Mouse (Mus musculus) c-Kit-positive CD71-negative TER-119-negative erythroid progenitor cells, embryonic 14.5 days (primary cell): ENCODE data around the gene Lgi4.

Experiments
- DNase-seq: peaks from one replicate; pipeline ENCODE4 v3.0.0-alpha.2; 2013; ENCODE audit warnings: low read depth

The Lgi4 gene

DNA sequence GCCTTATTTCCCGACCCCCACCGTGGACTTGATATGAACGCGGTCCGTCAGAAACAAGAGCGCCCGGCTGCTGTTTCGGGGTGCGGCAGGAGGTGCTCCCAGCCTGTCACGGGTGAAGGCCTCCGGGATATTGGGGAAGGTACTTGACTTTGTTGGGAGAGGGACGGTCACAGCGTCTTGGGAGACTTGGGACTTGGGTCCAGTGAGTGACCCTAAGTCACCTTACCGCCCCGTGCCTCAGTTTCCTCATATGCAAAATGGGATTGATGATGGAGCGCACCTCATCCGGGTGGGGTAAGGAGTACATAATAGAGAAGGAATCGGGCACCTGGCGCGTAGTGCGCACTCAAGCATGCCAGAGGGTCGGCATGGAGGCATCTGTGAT lies 6.9 kb upstream of the Lgi4 start:
- no peak for DNase-seq

DNA sequence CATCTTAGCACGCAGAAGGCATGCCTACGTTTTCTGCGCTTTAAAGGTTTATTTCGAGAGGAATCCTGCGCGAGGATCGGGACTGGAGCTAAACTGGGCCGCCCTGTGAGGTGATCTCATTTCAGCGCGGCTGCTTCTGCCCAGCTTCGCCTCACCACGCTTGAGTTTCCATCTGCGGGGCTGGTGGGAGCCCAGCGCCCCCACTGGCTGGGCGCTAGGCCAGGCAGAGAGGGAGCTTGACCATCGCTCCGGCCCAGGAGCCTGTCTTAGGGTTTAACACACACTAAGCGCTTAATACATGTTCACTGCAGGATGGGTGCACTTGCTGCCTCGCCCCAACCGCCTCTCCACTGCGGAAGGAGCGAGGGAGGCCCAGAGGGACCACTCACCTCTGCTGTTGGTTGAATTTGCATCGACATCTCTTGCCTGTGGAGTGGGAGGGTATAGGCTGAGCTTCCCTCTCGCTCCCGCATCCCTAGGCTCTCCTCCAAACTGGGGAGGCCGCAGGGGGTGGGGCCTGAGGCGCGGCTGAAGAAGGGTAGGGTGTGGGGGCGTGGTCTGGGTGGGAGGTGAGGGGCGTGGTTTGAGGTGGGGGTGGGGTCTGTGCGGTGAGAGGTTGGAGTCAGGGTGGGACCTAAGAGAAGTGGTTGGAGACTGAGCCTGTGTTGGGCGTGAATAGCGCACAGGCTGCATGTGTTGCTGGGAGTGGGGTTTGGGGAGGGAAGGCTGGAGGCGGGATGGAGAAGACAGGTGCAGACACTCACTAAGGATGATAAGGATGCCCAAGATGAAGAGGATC lies 6.3 kb upstream of the Lgi4 start:
- no peak for DNase-seq

DNA sequence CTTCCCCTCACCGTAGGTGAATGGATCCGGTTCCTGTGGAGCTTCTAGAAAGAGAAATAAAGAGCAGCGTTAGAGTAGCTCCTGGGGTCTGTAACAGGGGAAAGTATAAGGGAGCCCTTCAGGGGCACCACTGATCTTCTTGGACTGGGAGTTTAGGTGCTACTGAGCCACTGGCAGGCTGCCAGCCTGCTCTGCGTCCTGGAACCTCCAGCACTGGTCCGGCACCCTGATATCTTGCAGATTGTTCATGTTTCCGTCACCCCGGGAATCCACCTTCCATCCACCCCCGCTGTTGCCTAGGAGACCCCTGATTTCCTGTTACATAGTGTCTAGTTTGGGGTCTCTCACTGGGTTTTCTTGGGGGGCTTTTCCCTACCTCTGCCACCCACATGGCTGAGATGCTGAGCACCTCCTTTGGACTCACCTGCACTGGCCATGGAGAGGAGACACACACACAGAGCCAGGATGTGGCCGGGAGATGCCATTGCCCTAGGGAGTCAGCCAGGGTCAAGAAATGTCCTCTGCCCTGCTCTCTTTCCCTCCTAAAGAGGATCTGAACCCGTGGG lies 5.2 kb upstream of the Lgi4 start:
- DNase-seq: no peak

DNA sequence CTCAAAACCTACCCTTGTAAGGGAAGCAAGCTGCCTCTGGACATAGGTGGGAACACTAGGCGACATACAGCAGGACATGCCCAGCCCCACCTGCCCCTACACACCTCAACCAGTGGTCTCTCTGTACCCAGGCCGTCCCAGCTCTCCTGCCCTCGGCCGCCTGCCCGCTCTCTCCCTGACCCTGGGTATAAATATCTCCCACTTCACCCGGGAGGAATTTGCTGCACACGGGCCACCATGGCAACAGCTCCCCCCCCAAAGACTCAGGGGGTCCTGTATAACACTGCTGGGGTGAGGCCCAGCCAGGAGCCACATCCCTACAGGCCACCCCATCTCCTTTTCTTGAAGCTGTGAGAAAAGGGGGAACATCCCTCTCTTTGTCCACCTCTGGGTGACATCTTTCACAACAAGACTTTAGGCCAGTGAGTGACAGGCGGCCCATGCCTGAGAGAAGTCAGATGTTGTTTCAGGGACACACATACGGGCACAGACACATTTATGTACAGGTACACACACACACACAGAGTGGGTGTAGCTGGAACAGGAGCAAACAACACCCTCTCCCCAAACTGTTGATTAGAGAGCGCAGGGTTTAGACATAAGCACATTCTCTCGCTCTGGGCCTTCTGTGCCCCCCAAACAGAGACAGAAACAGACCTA lies 4.4 kb upstream of the Lgi4 start:
- DNase-seq: no peak

DNA sequence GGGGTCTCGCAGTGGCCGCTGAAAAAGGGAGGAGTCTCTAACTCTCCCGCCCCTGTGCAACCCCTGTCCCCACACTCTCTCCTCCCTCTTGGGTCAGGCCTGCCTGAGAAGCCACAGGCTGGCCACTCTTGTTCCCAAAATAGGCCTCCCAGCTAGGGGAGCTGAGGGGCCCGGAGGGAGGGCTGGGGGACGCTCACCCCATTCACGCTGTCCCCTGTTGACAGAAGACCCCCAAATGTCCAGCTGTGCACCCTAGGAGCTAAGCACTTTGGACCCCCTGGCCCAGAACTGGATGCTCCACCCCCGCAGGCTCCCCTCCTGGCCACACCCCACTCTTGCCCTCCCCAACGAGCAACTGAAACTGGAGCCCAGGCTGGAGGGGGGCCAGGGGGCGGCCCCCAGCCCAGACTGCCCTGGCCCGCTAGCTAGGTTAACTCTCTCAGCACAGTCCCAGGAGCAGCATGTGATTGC lies 3.8 kb upstream of the Lgi4 start:
- DNase-seq: no peak

DNA sequence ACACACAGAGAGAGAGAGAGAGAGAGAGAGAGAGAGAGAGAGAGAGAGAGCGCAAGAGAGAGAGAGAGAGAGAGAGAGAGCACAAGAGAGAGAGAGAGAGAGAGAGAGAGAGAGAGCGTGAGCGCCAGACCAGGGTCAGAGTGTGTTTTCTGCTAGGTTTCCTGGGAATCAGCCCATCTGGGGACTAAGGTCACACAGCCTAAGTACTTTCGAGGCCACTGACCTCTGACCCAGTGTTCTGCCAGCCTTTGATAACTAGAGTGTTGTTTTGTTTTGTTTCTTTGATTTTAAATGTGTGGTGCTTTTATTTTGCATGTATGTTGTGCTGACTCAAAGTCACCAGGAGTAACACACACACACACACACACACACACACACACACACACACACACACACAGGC lies 3.3 kb upstream of the Lgi4 start:
- DNase-seq: no peak

DNA sequence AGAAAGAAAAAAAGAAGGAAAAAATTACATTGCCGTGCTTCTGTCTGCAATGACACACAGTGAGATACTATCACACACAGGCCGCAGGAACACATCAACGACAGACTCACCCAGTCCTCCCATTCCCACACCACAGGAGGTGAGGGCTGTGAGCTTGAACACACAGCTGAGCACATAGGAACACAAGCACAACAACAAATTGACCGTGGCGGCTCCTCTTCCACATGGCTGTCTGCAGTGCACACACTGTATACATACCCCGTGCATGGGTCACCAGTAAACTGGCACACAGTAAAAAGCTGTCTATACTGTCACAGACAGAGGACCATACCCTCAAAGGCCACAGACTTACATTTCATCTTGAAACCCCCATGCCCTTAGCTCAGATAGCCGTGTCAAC lies 2.7 kb upstream of the Lgi4 start:
- no peak for DNase-seq

DNA sequence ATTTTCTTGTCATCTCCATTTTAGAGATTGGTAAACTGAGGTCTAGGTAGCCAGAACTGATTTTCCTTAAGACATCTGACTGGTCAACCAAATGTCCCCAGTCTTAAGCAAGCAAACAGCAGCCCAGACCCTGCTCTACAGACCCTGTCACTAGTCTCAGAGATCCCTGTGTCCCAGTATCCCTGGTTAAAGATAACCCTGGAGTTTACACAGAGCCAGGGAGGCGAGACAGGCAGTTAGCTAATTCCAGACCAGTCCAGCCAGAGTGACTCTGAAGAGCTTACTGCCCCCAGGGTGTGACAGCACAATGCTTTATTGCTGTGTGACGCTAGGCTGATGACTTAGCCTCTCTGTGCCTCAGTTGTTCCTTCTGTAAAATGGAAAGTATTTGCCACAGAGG lies 2.1 kb upstream of the Lgi4 start, which contains the start of gene Fxyd1:
TSS of gene Fxyd1 (minus strand) at position 129 of the 400 bp plus-strand sequence.
- no peak for DNase-seq

DNA sequence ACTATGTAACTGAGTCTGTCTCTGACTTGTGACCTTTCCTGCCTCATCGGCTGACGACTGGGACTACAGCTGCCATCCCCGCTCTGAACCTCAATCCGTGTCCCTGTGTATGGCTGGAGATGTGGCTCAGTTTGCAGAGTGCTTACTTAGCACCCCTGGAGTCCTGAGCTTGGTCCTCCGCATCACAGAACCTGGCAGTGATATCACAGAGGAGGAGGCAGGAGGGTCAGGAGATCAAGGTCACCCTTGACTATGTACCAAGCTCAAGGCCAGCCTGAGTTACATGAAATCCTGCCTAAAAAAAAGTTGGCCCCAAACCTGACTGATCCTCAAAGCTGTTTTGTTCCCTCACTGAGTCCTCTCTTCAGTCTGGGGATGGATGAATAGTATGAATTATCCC lies 1.4 kb upstream of the Lgi4 start:
- no peak for DNase-seq

DNA sequence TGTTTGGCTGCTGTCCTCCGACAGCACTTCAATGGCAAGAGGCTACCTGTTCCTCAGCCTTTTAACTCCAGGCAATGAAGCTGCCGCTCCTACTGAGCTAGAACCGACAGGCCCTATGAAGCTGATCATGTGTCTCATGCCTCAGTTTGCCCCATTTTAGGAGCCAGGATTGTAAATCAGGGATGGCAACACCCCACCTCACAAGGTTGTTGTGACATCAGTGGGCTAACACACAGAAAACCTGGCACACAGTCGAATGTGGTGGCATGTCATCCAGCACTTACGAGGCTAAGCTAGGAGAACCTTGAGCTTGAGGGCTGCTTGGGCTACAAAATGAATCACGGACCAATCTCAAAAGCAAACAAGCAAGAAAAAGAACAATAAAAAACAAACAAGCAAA lies 931 bp upstream of the Lgi4 start:
- no peak for DNase-seq

DNA sequence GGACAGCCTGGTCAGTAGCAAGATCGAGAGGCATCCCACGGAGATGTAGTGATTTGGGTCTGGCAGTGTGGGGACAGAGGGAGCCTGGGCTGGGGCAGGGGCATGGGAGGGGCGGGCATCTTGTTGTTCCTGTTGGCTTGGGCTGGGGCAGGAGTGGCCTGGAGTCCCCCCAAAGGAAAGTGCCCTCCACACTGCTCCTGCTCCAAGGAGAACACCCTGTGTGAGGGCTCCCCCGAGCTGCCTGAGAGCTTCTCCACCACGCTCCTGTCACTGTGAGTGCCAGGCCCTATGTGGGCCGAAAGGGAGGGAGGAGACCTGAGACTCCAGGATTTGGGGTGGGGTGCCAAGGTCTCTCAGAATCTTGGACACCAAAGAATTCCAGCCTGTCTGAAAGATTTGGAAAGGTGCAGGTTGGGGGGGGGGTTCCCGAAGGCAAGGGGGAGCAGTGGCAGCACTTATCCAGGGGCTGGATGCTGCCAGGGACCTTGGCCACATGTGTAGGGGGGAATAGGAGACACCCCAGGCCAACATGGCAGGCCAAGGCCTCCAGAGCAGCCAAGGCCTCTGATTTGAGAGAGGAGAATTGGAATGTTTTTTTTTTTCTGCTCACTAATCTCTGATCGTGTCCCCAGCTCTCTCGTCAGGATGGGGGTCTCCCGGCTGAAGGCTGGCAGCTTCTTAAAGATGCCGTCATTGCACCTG lies 928 bp downstream of the Lgi4 start:
- no peak for DNase-seq

DNA sequence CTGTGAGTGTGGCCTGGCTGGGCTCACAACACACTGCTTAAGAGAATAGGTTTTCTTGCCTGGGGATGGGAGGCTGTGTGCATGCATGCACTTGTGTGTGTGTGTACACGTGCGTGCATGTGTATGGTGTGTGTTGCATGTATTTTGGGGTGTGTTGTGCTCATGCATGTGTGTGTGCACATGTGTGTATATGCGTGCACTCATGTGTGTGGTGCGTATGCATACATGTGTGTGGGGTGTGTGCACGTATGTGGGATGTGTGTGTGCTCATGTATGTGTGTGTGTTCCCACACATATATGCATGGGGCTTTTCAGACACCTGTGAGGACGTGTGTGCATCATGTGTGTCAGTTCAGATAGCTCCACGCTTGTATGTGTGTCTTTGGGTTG lies 1.5 kb downstream of the Lgi4 start:
- DNase-seq: no peak

DNA sequence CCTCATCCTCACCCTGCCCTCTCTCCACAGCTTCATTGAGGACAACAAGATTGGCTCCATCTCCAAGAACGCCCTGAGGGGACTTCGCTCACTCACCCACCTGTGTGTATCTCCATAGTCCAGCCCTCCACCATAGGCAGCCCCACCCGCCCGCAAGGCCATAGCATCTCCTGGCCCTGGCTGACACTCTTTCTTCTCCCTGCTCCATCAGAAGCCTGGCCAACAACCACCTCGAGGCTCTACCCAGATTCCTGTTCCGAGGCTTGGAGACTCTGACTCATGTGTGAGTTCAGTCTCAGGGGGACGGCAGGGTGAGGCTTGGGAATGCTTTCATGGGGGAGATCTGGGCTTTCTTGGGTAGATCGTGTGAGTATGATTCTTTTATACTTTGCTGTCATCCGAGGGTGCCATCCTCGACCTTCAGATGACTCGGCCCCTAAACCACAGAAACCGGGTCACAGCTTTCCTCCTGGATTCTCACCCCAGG lies 4.0 kb downstream of the Lgi4 start:
- no peak for DNase-seq

DNA sequence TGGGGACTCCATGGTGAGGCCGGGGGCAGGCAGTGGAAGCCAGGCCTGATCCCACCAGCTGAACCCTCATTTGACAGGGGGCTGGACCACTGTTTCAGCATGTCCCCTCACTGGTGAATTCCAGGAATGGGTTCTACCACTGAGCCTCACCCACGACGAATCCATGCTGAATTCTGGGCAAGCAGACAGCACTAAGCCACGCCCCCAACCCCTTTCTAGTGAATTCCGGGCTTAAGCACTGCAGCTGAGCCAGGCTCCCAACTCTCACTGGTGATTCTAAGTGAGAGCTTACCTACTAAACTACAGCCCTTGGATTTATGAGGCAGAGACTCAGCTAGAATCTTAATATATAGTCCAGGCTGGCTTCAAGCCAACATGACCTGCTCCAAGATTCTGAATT lies 8.7 kb downstream of the Lgi4 start:
- DNase-seq: no peak

DNA sequence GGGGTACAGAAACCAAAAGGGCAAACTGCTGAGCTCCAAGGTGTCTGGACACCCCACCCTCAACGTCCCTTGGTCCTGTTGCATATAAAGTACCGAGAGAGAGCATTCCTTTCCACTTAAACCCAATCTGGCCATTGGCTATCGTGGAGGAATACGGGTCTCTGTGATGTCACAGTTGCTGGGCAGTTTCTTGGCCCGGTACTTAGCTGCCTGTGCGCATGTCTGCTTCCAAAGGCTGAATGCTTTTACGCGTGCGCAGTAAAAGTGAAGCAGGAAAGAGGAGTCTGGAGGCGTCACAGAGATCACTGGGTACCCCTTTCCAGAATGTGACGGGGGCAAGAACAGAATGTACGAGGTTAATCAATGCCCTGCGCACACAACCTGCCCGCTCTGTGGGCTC lies 10.3 kb downstream of the Lgi4 start:
- no peak for DNase-seq

DNA sequence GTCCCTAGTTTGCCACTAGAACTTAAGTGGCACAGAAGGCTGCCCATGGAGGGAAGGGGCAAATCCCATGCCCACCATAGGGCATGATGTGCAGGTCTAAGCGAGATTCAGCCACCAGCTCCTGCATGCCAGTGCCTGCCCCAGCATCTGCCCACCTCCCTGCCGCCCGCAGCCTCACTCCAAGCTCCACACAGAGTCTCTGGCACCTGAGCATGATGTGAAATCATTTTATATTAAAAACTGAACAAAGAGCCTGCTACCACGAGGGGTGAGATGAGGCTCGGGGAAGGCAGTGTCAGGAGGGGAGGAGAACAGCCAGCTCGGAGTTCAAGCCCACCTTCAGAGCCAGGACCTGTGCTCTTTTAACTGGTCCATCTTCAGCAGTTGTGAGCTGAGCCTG lies 11.2 kb downstream of the Lgi4 start:
- DNase-seq: no peak

DNA sequence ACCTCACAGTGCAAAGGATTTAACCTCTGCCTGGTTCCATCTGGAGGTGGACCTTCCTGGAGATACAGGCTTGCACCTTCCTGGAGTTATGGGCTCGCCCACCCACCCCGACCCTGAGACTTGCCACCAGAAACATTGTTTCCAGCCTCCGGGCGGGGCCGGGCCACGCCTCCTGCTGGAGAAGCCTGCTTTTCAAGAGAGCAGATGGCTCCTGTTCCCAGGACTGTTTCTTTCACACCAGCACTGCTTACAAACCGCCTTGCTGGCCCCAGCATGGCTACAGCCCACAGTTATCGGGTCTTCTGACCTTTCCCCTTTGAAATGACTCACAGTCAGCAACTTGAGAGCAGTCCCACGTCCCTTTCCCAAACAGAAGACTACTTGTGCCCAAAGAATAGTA lies 13.2 kb downstream of the Lgi4 start:
- DNase-seq: no peak

DNA sequence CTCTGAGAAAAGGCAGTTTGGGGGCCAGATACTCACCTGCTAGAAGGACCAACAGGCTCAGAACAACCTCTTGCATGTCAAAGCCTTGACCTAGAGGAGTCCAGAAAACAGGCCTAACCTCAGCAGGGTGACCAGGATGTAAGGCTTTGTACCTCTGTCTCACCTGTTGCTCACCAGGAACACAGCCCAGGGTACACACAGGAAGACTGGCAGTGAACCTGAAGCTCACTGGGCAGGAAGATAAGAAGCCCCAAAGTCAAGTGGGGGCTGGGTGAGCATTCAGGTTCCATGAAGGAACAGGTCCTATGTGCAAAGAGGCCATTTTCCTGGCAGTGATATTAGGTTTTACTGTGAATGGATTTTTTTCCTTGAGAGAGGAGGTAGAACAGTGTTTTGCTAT lies 14.4 kb downstream of the Lgi4 start:
- DNase-seq: no peak

DNA sequence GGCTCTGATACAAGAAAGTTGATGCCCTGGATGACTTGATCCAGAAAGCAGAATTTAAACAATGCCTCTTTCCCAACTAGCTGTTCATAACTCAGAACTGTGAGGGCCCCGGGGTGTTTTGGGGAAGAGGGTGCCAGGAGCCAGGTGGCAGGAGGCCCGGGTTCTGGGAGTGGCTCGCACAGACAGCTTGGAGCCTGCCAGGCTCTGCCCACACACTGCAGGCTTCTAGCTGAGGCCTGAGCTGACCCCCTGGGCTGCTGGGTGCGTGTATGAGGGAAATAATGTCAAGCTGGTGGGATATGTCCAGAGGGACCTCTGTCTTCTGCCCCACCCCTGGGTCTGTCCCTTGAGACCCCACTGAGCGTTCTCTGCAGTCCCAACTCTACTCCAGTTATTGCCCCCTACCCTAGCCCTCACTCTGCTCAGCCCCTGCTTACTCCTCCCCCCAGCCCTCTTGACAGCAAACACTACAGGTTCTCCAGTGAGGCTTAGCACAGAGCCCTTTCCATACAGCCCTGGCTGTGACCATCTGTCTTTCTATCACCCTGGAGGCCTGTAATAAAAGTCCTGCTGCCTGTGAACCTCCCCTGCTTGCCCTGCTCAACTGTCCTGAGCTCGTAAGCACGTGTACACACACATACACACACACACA lies 15.0 kb downstream of the Lgi4 start:
- DNase-seq: no peak

DNA sequence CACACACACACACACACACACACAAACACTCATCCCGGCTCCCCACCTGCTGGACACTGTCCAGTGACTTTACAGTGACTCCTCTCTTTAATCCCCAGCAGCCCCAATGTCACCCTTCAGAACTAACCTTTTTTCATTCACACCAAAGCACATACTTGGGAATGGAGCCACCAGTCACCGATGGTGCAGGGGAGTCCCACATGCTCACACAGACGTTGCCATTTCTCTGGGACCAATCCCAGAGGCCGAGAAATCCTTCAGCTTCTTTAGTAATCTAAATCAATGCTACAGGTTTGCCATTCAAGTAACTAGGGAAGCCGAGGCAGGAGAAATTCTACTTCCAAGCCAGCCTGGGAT lies 15.5 kb downstream of the Lgi4 start:
- DNase-seq: no peak

DNA sequence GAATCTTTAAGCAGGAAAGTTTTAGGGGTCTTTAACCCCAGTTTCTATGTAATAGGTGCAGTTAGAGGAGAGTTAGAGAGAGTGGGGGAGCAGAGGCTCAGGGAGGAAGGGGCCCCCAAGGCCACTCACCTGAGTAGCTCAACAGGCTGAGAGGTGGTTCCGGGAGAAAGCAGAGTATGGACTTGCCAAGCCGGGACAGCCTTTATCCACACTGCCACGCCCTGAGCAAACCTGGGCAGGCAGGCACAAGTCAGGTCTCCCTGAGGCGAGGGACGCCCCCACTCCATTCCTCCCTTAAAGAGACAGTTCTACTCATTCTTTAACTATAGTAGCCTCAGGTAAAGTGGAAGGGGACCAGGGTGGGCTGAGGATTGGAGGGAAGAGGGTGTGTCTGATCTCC lies 17.4 kb downstream of the Lgi4 start, which contains the start of gene Fxyd3:
TSS of gene Fxyd3 (minus strand) at position 213 of the 400 bp plus-strand sequence.
- DNase-seq: no peak

DNA sequence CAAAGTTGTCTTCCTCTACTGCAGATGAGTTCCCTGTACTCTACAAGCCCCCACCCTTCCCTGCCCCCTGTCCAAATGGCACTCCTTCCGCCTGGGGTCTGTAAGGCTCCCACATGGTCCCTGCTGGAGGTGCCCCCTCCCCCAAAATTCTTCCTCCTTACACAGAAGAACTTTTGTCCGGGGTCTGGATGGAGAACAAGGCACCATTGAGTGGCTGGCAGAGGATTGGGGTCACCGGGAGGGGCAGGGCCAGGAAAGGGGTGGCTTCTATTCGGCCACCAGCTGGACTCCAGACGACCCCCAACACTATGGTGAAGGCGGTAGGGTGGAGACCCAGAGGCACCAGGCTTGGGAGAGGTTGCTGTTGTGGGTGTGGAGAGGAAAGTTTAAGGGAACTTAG lies 18.3 kb downstream of the Lgi4 start:
- DNase-seq: no peak
